9 mouse cellular contexts compared by ENCODE assay signal in genomic region chr16:73471547-73471946, GRCm38 (mm10).
A peak's percentile ranks its signal among the peaks of the same experiment; 100 is the strongest.
DNase-seq lines count a peak whose midpoint lies in the region; ATAC-seq and TF ChIP-seq lines count a peak whose summit lies in the region.
"Had no signal": no experiment of that assay in that cellular context is flagged by ENCODE, and none has a peak within 500 bp of the region (broad histone marks: within the 10 kb centered on the region; RNA-seq: fewer than 3 reads in every experiment).

No protein-coding gene starts in this region.

- no peaks in the 10 kb centered on the region for H3K36me3 ChIP-seq in testis, adult 2 months (ENCODE audit: control insufficient read depth, insufficient read depth, low read length)
- H3K36me3 ChIP-seq in liver, embryonic 12.5 days: no peaks in the 10 kb centered on the region
- H3K36me3 ChIP-seq: limb, embryonic 12.5 days had no signal

- H3K4me3 ChIP-seq in testis, adult 2 months (ENCODE audit: control insufficient read depth, low read depth, low read length): no peak overlapping the region
- no peak overlapping the region for H3K4me3 ChIP-seq in liver, embryonic 12.5 days
- H3K4me3 ChIP-seq: limb, embryonic 12.5 days had no signal

- TF ChIP-seq CTCF in testis, adult 2 months (IDR thresholded peaks at IDR 0.05; ENCODE audit: control insufficient read depth, insufficient read depth, insufficient replicate concordance, low read depth, low read length): no peak

- TF ChIP-seq POLR2A in testis, adult 2 months (IDR thresholded peaks at IDR 0.05; ENCODE audit: control insufficient read depth, low read depth, low read length): no peak

- DNase-seq in gastrocnemius, postnatal 14 days: peak; percentile 14
- no peak for DNase-seq in gastrocnemius, postnatal 36 days
- DNase-seq in right cerebral cortex, adult 18-20 months: peak; percentile 9
- DNase-seq in right cerebral cortex, postnatal 25 days: no peak
- DNase-seq in heart, postnatal 4 days: peak; percentile 43
- no peak for DNase-seq in urinary bladder, adult 2 months (ENCODE audit: low spot score)

- no peaks in the 10 kb centered on the region for H3K4me1 ChIP-seq in testis, adult 2 months (ENCODE audit: control insufficient read depth, insufficient read depth, low read length)
- H3K4me1 ChIP-seq in liver, embryonic 12.5 days: no peaks in the 10 kb centered on the region
- H3K4me1 ChIP-seq: limb, embryonic 12.5 days had no signal

- peak overlapping the region; percentile 70; the same call in 1 of the 2 replicates for H3K27ac ChIP-seq in testis, adult 2 months (ENCODE audit: control insufficient read depth, insufficient read depth, low read depth, low read length)
- H3K27ac ChIP-seq in liver, embryonic 12.5 days: no peak overlapping the region
- H3K27ac ChIP-seq: limb, embryonic 12.5 days had no signal

- intact Hi-C loops in gastrocnemius, postnatal 14 days (cut with DNase I; ENCODE audit: low total_unique reads): no loop called here
- intact Hi-C loops in gastrocnemius, postnatal 36 days (cut with DNase I): no loop called here

- no peak for ATAC-seq in liver, embryonic 12.5 days

- no peaks in the 10 kb centered on the region for H3K9me3 ChIP-seq in liver, embryonic 12.5 days (replicated peaks)
- H3K9me3 ChIP-seq: limb, embryonic 12.5 days had no signal

- WGBS in liver, embryonic 12.5 days (ENCODE audit: insufficient replicate concordance): 67% methylated on average over 5 of the region's 5 CpGs

- H3K4me2 ChIP-seq in liver, embryonic 12.5 days: no peak overlapping the region
- H3K4me2 ChIP-seq: limb, embryonic 12.5 days had no signal

- H3K9ac ChIP-seq in liver, embryonic 12.5 days: no peak overlapping the region
- H3K9ac ChIP-seq: limb, embryonic 12.5 days had no signal

- no peaks in the 10 kb centered on the region for H3K27me3 ChIP-seq in testis, adult 2 months (ENCODE audit: control insufficient read depth, insufficient read depth, low read length)
- no peaks in the 10 kb centered on the region for H3K27me3 ChIP-seq in liver, embryonic 12.5 days (replicated peaks)
- H3K27me3 ChIP-seq: limb, embryonic 12.5 days had no signal

Comparison
In these comparisons a context has a peak if more than half of its experiments do, and no peak if none do; other contexts are left out.
1. DNase-seq: peak in gastrocnemius, postnatal 14 days (single experiment), right cerebral cortex, adult 18-20 months (single experiment) and heart, postnatal 4 days (single experiment); none in gastrocnemius, postnatal 36 days (0 of 2), right cerebral cortex, postnatal 25 days (single experiment) and urinary bladder, adult 2 months (single experiment).